Comparison of ENCODE assay signal across 20 mouse cellular contexts in the genomic region with DNA sequence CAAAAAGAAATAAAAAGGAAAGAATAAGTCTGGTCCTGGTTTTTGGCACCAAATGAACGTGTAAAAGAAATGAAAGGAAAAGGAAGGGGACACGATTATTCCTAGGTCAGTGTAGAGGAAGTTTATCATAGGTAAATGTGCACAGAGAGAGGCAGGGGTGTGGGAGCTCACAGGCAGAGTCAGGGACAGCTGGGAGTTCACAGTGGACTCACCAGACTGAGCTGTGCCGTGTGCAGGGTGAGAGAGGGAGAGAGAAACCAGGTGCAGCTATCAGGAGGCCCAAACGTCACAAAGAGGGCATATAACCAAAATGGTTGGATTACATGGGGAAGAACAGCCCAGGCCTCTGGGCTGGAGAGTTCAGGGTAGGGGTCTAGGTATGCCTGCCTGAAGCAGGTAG.
"Had no signal": no experiment of that assay in that cellular context is flagged by ENCODE, and none has a peak within 500 bp of the region (broad histone marks: within the 10 kb centered on the region; RNA-seq: fewer than 3 reads in every experiment).

No protein-coding gene starts in this region.

- H3K4me3 ChIP-seq: kidney, embryonic 15.5 days; left cerebral cortex, adult 2 months; midbrain, embryonic 12.5 days; myocyte; neural tube, embryonic 15.5 days had no signal

- H3K36me3 ChIP-seq: midbrain, embryonic 12.5 days; neural tube, embryonic 15.5 days had no signal

- ATAC-seq: hindbrain, postnatal 0 days; inflammation-experienced regulatory T-cells, adult 6 months; lung, postnatal 0 days; midbrain, embryonic 16.5 days had no signal

- H3K4me2 ChIP-seq: kidney, embryonic 15.5 days; lung, embryonic 14.5 days; midbrain, embryonic 12.5 days; neural tube, embryonic 15.5 days had no signal

- DNase-seq: kidney, adult 11 months; kidney, adult 8-10 months; kidney, postnatal 10 days; kidney, postnatal 36 days; layer of hippocampus, postnatal 36 days; lung, embryonic 14.5 days; right cerebral cortex, adult 18-20 months; right cerebral cortex, postnatal 14 days; right cerebral cortex, postnatal 4 days; thymus, postnatal 4 days had no signal

- H3K4me1 ChIP-seq: midbrain, embryonic 12.5 days had no signal

- H3K27ac ChIP-seq: hindbrain, postnatal 0 days; kidney, embryonic 15.5 days; left cerebral cortex, adult 2 months; macrophage; midbrain, embryonic 12.5 days; neural tube, embryonic 15.5 days had no signal

- H3K9ac ChIP-seq: kidney, embryonic 15.5 days; lung, embryonic 14.5 days; midbrain, embryonic 12.5 days; neural tube, embryonic 15.5 days had no signal

- H3K27me3 ChIP-seq: kidney, embryonic 15.5 days; midbrain, embryonic 12.5 days; neural tube, embryonic 15.5 days had no signal

- H3K9me3 ChIP-seq: kidney, embryonic 15.5 days; neural tube, embryonic 15.5 days had no signal
